Mouse (Mus musculus): ENCODE data around the gene Ppp1r18.

- TF ChIP-seq POLR2A (IDR thresholded peaks at IDR 0.05; ENCODE audit: extremely low read depth, insufficient read depth, low read length), result no peak
- TF ChIP-seq CTCF (IDR thresholded peaks at IDR 0.05; ENCODE audit: extremely low read depth, insufficient read depth, low read length), result no peak
These were observed 54.5 kb downstream of the Ppp1r18 start for GRCm38 (mm10) chr17:35919864-35920301.

Data from cortical plate, adult 2 months (tissue).